Mouse (Mus musculus): ENCODE data around the gene Snx18.

DNA sequence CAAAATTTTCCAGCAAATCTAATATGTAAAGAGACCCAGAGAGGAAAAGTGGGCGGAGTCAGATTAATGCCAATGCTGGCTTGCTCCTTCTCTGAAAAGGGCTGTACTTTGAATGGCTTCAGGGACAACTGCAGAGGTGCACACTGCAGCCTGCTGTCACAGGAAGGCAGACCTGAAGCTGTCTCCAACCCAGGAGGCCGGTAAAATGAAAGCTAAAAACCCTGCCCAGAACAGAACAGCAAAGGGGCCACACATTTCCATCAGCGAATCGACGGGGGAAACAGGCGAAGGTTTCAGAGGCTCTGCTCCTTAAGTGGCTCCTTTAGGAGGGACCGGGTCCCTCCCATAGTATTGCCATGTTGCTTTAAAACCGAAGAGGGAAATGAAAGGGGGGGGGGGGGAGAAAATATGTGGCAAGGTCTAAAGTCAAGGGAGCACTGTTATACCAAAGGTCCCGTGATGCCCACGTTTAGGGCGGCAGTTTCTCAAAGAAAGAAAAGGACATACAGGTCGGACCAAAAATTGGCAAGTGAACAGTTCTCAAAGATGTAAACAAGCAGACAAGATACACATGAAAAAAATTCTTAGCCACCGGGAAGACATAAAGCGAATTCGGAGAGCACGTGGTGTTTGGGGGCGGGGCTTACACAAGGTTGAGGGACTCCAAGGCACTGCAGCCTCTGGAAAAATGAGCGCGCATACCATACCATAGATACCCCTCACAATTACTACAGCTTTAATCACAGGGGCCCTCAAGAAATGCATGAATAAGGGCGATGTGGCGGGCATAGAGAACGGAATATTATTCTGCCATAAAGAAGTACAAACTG, 18.4 kb downstream of the Snx18 start:
- TF ChIP-seq CTCF (IDR thresholded peaks at IDR 0.05; ENCODE audit: insufficient read depth, low read depth, low read length) (no peak), POLR2A (IDR thresholded peaks at IDR 0.05; ENCODE audit: insufficient read depth, low read depth, low read length) (no peak)

Data from olfactory bulb, adult 2 months (tissue).